Mouse (Mus musculus) liver, embryonic 14.5 days (tissue): Measurements from ENCODE around the gene Krtap9-3.

Source experiments
- CTCF ChIP-seq: IDR thresholded peaks from 2 replicates; pipeline ENCODE4 v1.5.1; 2016; ENCODE audit warnings: antibody characterized with exemption, low read depth, control low read depth
- EP300 ChIP-seq: IDR thresholded peaks from 2 replicates; pipeline ENCODE4 v1.6.1; 2016; ENCODE audit warnings: antibody characterized with exemption, low read depth

- no peak for TF ChIP-seq EP300
- no peak for TF ChIP-seq CTCF
These were observed 43.0 kb upstream of the Krtap9-3 start for GRCm38 (mm10) chr11:99640926-99641325.
